Mouse (Mus musculus): ENCODE results near the gene Art1.

Art1 gene

GRCm38 (mm10) chr7:102109171-102109570 lies 7.6 kb downstream of the Art1 start, which contains the start of gene Art5:
Gene Art5, minus strand, starts transcription at chr7:102109489.
- DNase-seq = no peak

- DNase-seq = no peak
These were observed 8.2 kb downstream of the Art1 start for GRCm38 (mm10) chr7:102109746-102110145.

- no peak for DNase-seq
These were observed 11.7 kb downstream of the Art1 start for GRCm38 (mm10) chr7:102113151-102113729.

GRCm38 (mm10) chr7:102116579-102117331 lies 15.2 kb downstream of the Art1 start, which contains the start of gene Chrna10:
Gene Chrna10, minus strand, starts transcription at chr7:102116828.
- DNase-seq = peak; percentile 18

- no peak for DNase-seq
These were observed 15.8 kb downstream of the Art1 start for GRCm38 (mm10) chr7:102117382-102117781.

- DNase-seq = no peak
These were observed 18.8 kb downstream of the Art1 start for GRCm38 (mm10) chr7:102120326-102120725.

- peak; percentile 52 for DNase-seq
These were observed 30.9 kb downstream of the Art1 start for GRCm38 (mm10) chr7:102132395-102132794.

- DNase-seq = peak; percentile 46
These were observed 35.9 kb downstream of the Art1 start for GRCm38 (mm10) chr7:102137464-102137863.

- DNase-seq = no peak
These were observed 36.4 kb downstream of the Art1 start for GRCm38 (mm10) chr7:102137898-102138297.

GRCm38 (mm10) chr7:102153691-102154090 lies 52.1 kb downstream of the Art1 start:
- DNase-seq = no peak

Measured in lung, postnatal 36 days (tissue).